Mouse (Mus musculus): ENCODE measurements around the gene Mapk8ip2.

GRCm38 (mm10) chr15:89442486-89443070 is 11.1 kb upstream of the Mapk8ip2 start:
- TF ChIP-seq CTCF (conservative IDR thresholded peaks at IDR 0.05; ENCODE audit: low read length), result peak; percentile 34
- TF ChIP-seq POU5F1 (IDR thresholded peaks at IDR 0.05; ENCODE audit: borderline replicate concordance, low read length), result no peak
- no peak for TF ChIP-seq NANOG (IDR thresholded peaks at IDR 0.05; ENCODE audit: borderline replicate concordance, low read length)

All from E14TG2a.4 (cell line).